Mouse (Mus musculus) olfactory bulb, adult 2 months (tissue): ENCODE measurements around the gene Rprd2. TPM values are rescaled to one million over a fixed set of nuclear protein-coding genes. Genes with fewer than 3 reads are reported as not detected.

ENCODE experiments used
- H3K27ac ChIP-seq: fragments of 200-500 bp; 2 replicates; pipeline ENCODE4 v1.5.1; 2012; ENCODE audit warnings: low read depth, low read length; ENCODE audit not compliant: insufficient read depth
- H3K4me1 ChIP-seq: fragments of 200-500 bp; 2 replicates; pipeline ENCODE4 v1.6.1; 2012; ENCODE audit warnings: low read length; ENCODE audit not compliant: control insufficient read depth, insufficient read depth
- H3K4me3 ChIP-seq: fragments of 200-500 bp; 2 replicates; pipeline ENCODE4 v1.5.1; 2012; ENCODE audit warnings: mild to moderate bottlenecking, low read depth, low read length, moderate library complexity; ENCODE audit not compliant: insufficient read depth
- CTCF ChIP-seq: fragments of 200-500 bp; IDR thresholded peaks from 2 replicates; pipeline ENCODE4 v1.5.1; 2012; ENCODE audit warnings: low read depth, mild to moderate bottlenecking, low read length, moderate library complexity; ENCODE audit not compliant: insufficient read depth
- POLR2A ChIP-seq: fragments of 200-500 bp; IDR thresholded peaks from 2 replicates; pipeline ENCODE4 v1.6.1; 2012; ENCODE audit warnings: mild to moderate bottlenecking, low read depth, low read length, moderate library complexity; ENCODE audit not compliant: insufficient read depth
- WGBS: fragments of 180-500 bp; shearing (Covaris S2); methylation state at CpG from one replicate; pipeline ENCODE4 v1.1.7; 2018; 5-methylcytosine and 5-hydroxymethylcytosine counted together
- polyA plus RNA-seq: library from polyadenylated mRNA; stranded (reverse); fragments of >200 nt; gene quantifications from 2 replicates; pipeline ENCODE4 v1.2.4, GENCODE M21; 2012; ENCODE audit warnings: low replicate concordance; ENCODE audit not compliant: missing spikeins, insufficient read depth, insufficient read length

Gene Rprd2
- polyA plus RNA-seq, 1 experiment, result not detected

GRCm38 (mm10) chr3:95754345-95755206 is 64.1 kb downstream of the Rprd2 start:
- no peak overlapping the region for H3K27ac ChIP-seq
- TF ChIP-seq CTCF, result no peak
- TF ChIP-seq POLR2A, result 0 out of 2 replicates have a peak, but pooled peaks have one; percentile 31
- peak overlapping the region; percentile 85 for H3K4me3 ChIP-seq
- WGBS, result under 1% methylated on average over 30 of the region's 30 CpGs
- H3K4me1 ChIP-seq, result no peaks in the 10 kb centered on the region

DNA sequence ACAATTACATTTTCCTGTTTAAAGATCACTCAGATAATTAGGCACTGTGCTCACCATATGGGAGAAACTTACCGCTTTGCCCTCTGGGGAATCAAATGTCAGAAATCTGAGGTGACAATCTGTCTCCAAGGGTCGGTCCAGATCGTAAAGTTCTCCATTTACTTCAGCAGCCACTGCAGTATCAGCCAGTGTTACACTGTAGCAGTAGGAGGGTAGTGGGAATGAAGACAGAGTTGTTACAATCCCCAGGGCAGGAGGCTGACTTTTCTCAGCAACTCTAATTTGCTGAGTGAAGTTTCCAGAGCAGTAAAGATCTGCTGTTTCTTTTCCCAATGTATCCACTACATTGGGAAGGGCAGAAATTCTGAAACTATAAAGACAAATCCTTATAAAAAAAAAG is 65.7 kb downstream of the Rprd2 start:
- no peak for TF ChIP-seq POLR2A
- TF ChIP-seq CTCF, result no peak
- H3K4me3 ChIP-seq, result no peak overlapping the region
- whole genome bisulfite sequencing, result 90% methylated on average over 3 of the region's 3 CpGs
- no peak overlapping the region for H3K27ac ChIP-seq
- no peaks in the 10 kb centered on the region for H3K4me1 ChIP-seq

DNA sequence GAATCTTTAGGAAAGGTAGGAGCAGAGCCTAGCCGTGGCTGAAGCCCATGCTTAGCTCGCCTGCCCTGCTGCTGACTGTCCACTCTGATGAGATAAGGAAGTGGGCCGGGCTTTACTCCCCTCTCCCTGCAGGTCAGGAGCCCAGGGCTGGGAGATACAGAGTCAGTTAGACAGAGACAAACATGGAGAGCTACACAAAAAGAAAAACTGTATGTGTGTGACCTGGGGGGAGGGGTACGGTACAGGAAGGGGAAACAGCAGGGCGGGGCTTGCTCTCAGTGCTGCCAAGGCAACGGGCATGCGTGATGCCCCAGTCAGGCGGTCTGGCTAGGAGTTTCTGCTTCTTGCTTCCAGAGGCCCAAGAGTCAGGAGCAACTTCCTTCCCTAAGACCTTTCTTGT is 78.3 kb downstream of the Rprd2 start:
- H3K27ac ChIP-seq, result no peak overlapping the region
- no peak overlapping the region for H3K4me3 ChIP-seq
- no peak for TF ChIP-seq POLR2A
- no peak for TF ChIP-seq CTCF
- WGBS, result 82% methylated on average over 8 of the region's 8 CpGs
- H3K4me1 ChIP-seq, result peaks cover 15% of the 10 kb centered on the region

GRCm38 (mm10) chr3:95739353-95740104 is 79.1 kb downstream of the Rprd2 start, which contains the start of gene Ecm1:
TSS of gene Ecm1 (minus strand) at chr3:95739569.
- H3K4me3 ChIP-seq, result no peak within 1 kb of the TSS
- no peak for TF ChIP-seq CTCF
- no peak for TF ChIP-seq POLR2A
- no peak within 1 kb of the TSS for H3K27ac ChIP-seq
- 68% methylated on average over 7 of the region's 7 CpGs for WGBS
- peaks cover 17% of the 10 kb centered on the region for H3K4me1 ChIP-seq

DNA sequence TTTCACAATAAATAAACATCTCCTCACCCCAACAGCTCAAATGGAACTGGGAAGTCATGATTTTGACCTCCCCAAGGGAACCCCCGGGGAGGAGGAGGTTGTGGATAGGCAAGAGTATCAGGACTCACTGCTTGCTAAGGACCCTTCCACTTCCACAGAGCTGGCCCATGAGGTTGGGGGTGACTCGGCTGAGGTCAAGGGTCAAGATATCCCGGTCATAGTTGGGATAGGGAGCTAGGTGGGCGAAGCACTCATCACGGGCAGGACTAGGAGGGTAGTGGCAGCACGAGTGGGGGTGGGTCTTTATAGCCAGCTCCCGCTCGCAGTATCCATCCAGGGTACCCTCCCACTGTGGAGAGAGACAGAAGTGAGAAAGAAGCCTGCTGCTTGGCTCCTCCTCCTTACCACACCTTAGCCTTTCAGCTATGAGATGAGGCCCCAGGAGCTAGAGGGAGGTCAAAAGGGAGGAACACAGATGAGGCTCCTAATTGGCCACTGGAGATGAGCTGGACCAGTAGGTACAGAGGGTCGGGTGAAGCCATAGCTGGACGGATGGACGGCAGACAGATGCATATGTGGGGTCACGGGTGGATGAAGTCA is 83.5 kb downstream of the Rprd2 start:
- 93% methylated on average over 12 of the region's 12 CpGs for WGBS

GRCm38 (mm10) chr3:95734092-95734702 is 84.5 kb downstream of the Rprd2 start:
- WGBS, result 65% methylated on average over 13 of the region's 13 CpGs
- TF ChIP-seq CTCF (no peak), POLR2A (no peak)
- H3K4me1 ChIP-seq, result peaks cover 11% of the 10 kb centered on the region
- H3K27ac ChIP-seq, result no peak overlapping the region
- H3K4me3 ChIP-seq, result no peak overlapping the region

More for the DNA sequence above, 83.5 kb downstream of the Rprd2 start:
- no peak for TF ChIP-seq POLR2A
- no peak for TF ChIP-seq CTCF
- Histone ChIP-seq H3K4me3 (no peak overlapping the region), H3K27ac (no peak overlapping the region), H3K4me1 (peaks cover 21% of the 10 kb centered on the region)

DNA sequence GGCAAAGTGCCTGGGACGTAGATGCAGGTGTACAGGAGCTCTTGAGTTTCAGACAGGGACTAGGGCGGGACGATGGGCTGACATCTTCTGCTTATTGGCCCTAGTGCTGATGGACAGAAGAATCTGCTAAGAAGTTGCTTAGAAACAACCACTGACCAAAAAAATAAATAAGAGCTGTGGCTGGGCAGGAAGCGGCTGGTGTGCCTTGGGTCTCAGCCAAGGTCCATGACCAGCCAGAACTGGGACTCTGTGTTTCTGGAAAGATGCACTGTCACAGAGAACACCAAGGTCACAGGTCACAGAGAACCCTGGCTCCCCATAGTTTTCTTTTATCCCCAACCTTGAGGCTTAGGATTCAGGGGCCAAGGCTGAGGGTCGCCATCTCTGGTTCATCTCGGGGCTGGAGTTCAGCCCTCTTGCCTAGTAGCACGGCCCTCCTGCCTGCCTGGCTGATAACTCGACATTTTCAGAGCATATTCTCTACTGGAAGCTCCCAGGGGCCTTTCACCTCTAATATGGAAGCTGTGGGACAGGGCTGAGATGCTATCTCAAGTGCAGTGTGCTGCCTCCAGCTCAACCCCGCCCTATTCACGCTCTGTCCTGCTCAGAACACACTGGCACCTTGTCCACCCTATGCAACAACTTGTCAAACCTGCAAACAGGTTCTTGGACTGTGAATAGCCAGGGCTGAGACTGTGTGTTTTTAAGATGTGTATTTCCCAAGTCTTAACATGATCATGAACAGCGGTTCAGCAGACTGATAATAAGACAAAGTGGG is 85.7 kb downstream of the Rprd2 start:
- TF ChIP-seq CTCF (no peak), POLR2A (no peak)
- no peak overlapping the region for H3K27ac ChIP-seq
- peaks cover 10% of the 10 kb centered on the region for H3K4me1 ChIP-seq
- 81% methylated on average over 11 of the region's 11 CpGs for WGBS
- no peak overlapping the region for H3K4me3 ChIP-seq

GRCm38 (mm10) chr3:95732297-95732696 is 86.4 kb downstream of the Rprd2 start:
- Histone ChIP-seq H3K4me3 (no peak overlapping the region), H3K27ac (no peak overlapping the region), H3K4me1 (peaks cover 10% of the 10 kb centered on the region)
- no peak for TF ChIP-seq POLR2A
- no peak for TF ChIP-seq CTCF
- WGBS, result 80% methylated on average over 9 of the region's 9 CpGs
